Mouse (Mus musculus): ENCODE measurements around the gene Olfr190.
"Not testable (repeated sequence)": the region's sequence is repeated elsewhere in the genome, so short reads cannot be mapped to it uniquely, and the experiment has no call there.

Gene Olfr190

DNA sequence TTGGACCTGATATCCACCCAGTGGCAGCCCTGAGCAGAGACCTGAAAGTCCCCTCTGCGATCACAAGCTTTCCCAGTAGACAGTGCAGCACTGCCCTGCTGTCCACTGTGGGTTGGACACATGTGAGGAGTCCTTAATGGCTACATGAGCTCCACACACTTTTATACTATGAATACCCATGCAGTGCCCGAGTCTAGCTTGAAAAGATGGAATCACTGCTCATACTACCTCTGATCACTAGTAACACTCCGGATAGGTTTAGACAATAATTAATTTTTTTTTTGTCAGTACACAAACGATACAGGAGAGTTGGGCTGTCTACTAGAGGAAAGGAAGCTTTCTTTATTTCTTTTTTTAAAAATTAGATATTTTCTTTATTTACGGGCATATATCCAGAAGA lies at the start of gene Olfr190:
TSS of gene Olfr190 (minus strand) at position 101 of the 400 bp plus-strand sequence.
- no peak for DNase-seq

DNA sequence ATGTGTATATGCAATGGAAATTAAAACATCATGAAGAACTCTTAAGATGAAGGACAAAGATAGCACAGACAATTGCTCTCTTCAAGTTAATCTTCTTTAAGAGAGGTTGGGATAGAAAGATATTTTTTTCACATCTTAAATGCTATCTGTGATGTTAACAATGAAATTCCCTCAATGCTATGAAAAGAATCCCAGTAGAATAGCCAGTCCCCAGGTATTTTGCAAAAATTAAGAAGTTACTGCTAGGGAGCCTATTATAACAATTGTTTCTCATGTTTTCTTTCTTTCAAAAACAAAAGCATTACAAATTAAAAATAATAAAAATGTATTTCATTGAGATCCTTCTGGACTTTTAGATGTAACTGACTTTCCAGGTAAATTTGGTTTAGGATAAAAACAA lies 43.2 kb upstream of the Olfr190 start, which contains the start of gene Olfr194:
TSS of gene Olfr194 (minus strand) at position 101 of the 400 bp plus-strand sequence.
- no peak for DNase-seq

DNA sequence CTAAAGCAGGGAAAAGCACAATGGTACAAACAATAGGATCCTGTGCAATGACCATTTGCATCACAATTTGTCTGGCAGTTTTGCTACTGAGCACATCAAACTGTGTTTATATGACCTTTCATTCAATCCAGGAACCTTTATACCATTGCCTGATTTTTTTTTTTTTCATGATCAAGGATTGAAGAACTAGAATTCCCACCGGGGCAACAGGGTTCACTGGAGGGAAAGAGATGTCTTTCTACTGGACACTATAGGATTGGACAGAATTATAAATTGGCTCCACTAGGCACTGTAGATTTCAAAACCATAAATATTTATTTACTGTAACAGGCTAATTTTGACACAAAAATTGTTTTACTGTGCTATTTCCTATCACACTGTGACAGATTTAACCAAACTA lies 34.0 kb upstream of the Olfr190 start, which contains the start of gene Olfr193:
TSS of gene Olfr193 (minus strand) at position 101 of the 400 bp plus-strand sequence.
- DNase-seq, result no peak

DNA sequence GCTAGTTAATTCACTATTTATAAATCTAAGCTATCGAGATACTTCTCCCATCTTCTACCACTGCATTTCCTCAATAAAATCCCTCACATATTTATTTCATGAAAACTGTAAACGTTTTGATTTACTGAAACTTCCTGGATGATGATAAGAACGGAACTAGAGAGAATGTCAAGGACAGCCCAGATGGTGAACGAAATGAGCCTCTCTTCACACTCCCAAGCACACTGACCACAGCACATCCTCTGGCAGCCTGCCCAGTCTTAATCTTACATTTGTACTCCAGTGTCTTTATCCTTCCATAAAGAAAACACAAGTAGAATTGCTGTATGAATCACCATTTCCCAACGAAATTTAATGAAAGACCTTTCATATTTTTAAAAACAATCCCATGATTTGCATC lies 30.7 kb upstream of the Olfr190 start:
- DNase-seq, result not testable (repeated sequence)

DNA sequence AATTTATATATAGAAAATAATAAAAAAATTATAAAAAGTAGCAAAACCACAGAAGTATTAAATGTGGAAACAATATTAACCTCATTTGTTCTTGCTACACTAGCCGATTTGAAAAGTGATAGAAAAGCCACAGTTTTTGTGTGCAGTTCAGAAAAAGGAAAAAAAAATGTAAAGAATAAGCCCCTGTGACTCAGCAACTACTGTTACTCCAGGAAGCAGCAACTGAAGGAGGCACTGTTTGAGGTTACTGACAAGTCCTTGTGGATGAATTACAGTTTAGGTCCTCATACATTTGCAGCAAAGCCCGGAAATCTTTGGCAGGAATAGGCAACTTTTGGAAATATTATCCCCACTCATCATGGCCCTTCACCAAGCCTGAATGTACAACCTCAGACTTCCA lies 27.5 kb upstream of the Olfr190 start:
- DNase-seq, result no peak

DNA sequence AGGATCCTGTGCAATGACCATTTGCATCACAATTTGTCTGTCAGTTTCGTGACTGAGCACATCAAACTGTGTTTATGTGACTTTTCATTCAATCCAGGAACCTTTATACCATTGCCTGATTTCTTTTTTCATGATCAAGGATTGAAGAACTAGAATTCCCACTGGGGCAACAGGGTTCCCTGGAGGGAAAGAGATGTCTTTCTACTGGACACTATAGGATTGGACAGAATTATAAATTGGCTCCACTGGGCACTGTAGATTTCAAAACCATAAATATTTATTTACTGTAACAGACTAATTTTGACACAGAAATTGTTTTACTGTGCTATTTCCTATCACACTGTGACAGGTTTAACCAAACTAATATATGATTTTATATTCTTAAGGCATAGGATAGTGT lies 11.9 kb upstream of the Olfr190 start, which contains the start of gene Olfr191:
TSS of gene Olfr191 (minus strand) at position 101 of the 400 bp plus-strand sequence.
- not testable (repeated sequence) for DNase-seq

DNA sequence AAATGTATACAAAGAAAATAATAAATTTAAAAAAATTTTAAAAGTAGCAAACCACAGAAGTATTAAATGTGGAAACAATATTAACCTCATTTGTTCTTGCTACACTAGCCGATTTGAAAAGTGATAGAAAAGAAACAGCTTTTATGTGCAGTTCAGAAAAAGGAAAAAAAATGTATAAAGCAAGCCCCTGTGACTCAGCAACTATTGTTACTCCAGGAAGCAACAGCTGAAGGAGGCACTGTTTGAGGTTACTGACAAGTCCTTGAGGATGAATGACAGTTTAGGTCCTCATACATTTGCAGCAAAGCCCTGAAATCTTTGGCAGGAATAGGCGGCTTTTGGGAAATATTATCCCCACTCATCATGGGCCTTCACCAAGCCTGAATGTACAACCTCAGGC lies 3.3 kb upstream of the Olfr190 start:
- DNase-seq, result not testable (repeated sequence)

DNA sequence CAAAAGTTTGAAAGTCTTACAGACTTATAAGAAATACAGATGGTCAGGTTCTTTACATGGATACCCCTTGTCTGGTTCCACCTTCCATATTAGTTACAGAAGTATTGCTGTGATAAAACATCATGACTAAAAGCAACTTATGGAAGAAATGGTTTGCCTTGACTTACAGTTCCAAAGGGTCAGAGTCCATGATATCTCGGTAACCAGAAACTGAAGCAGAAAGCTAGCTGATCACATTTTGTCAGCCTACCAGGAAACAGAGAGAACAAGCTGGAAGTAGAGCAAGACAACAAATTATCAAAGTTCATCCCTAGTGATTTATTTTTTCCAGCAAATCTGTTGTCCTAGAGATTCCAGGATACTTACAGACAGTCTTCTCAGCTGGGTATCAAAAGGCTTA lies 4.3 kb downstream of the Olfr190 start:
- no peak for DNase-seq

DNA sequence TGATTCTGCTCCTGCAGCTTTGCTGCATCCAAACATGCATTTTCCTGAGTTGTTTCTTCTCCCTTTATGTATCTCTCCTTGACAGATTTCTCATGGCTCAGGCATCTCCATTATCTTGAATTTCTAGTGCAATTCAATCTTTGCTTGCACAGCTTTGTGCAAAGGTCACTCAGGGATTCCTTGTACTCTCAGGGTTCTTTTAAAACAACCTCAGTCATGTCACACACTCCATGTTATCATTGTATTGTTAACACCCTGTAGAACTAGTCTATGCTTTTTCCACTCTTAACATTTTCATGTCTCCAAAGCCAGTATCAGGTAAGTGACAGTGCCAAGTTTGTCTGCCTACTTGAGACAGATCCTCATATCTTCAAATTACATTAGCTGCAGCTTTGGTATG lies 6.0 kb downstream of the Olfr190 start:
- DNase-seq, result no peak

DNA sequence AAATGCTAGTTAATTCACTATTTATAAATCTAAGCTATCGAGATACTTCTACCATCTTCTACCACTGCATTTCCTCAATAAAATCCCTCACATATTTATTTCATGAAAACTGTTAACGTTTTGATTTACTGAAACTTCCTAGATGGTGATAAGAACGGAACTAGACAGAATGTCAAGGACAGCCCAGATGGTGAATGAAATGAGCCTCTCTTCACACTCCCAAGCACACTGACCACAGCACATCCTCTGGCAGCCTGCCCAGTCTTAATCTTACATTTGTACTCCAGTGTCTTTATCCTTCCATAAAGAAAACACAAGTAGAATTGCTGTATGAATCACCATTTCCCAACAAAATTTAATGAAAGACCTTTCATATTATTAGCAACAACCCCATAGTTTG lies 15.4 kb downstream of the Olfr190 start:
- DNase-seq, result not testable (repeated sequence)

DNA sequence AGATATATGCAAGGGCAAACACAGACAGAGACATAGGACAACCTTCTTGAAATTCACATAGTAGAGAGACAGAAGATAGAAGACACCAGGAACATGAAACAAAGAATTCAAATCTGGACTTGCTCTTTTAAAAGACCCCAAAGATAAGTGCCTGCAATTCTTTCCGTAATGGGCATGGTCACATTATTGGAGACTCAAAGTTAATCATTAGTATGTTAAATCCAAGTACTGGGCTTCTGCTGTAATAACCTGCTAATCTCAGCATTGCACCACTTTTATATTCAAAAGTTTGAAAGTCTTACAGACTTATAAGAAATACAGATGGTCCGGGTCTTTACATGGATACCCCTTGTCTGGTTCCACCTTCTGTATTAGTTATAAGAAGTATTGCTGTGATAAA lies 28.5 kb downstream of the Olfr190 start:
- not testable (repeated sequence) for DNase-seq

DNA sequence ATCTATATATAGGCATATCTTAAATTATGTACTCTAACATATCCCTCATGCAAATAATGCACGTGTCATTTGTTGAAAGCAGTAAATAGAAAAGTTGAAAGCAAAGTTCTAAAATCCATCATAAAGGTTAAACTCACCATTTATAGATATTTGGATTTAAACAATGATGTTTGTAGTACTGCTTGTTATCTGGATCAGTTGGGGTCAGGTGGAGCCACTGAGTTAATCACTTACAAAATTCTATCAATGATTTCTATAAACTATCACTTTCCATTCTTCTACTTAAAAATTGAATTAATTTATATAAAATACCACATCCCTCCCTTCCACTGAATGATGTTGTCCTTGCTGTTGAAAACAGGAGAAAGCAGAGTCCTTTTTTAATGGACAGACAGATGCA lies 28.9 kb downstream of the Olfr190 start:
- DNase-seq, result no peak

DNA sequence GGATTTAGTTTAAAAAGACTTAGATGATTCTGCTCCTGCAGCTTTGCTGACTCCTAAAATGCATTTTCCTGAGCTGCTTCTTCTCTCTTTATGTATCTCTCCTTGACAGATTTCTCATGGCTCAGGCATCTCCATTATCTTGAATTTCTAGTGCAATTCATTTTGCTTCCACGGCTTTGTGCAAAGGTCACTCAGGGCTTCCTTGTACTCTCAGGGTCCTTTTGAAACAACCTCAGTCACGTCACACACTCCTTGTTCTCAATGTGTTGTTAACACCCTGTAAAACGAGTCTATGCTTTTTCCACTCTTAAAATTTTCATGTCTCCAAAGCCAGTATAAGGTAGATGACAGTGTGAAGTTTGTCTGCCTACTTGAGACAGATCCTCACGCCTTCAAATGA lies 30.2 kb downstream of the Olfr190 start:
- no peak for DNase-seq

DNA sequence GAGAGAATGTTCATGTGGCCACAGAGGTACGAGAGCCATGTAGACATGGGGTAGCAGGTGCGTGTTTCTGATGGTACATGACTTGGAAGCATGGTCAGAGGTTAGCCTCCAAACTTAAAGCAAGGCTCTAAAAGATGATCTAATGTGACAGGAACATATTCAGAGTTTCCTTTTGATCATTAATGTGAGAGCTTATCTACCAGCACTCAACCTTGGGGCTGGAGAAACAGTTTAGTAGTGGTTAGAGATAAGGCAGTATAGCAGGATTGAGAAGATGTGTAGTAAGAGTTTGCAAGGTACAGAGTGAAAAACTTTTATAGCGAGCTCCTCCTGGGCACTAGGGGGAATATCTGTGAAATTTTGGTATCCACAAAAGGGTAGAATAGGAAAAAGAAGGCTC lies 32.0 kb downstream of the Olfr190 start:
- DNase-seq, result no peak

DNA sequence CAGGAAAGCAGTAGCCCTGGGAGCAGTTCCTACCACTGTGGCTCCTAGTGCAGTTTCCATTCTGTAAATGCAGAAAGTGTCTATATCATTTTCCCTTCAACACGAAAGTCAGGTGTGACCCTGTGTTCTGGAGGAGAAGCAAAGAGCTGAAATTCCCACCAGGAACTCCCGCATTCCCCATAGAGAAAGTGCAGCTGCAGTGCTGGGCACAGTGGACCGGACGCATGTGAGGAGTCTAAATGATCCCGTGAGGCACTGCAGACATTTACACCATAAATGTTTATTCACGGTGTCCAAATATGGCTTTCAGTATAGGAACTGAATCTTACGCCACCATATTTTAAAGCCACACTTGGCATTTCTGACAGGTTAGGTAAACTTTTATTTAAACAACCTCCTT lies 38.1 kb downstream of the Olfr190 start, which contains the start of gene Olfr187:
TSS of gene Olfr187 (minus strand) at position 58 of the 400 bp plus-strand sequence.
- DNase-seq, result no peak

DNA sequence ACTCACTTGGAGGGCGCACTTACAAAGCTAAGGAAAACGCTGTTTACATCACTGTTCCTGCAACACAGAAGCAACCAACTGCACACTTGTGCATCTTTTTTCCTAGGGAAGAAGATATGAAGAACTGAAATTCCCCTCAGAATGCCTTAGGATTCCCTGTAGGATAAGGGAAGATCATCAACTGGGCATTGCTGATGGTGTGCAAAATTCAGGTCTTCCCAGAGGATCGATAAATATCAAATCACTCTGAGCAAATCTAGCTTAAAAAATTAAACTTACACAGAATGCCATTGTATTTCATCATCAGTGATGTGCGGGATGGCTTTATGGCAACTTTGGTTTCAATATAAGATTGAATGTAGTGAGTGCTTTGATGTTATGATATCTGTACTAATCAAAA lies 47.6 kb downstream of the Olfr190 start, which contains the start of gene Olfr186:
TSS of gene Olfr186 (minus strand) at position 101 of the 400 bp plus-strand sequence.
- DNase-seq, result no peak
